Mouse (Mus musculus): Measurements from ENCODE around the gene Stk19. TPM values are rescaled to one million over a fixed set of nuclear protein-coding genes. Genes with fewer than 3 reads are reported as not detected.

The Stk19 gene
- polyA plus RNA-seq, 1 experiment from 2014 or later, result 29.4 TPM

DNA sequence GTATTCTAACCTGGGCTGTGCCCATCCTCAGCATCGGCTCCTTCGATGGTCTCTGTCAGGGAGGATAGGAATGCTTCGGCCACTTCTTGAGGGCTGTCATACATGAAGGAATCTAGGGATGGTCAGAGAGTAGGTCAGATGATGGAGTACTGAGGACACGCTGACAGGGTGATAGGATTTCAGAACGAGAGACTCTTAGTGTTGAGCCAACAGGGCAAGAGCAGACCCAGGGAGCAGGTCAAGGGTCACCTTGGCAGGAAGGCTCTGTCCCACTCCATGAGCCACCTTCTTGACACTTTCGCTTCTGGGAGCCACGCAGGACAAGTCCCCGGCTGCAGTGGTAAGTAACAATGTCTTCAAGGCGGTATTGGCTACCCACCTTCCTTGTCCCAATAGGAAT lies 23.8 kb upstream of the Stk19 start:
- H3K27me3 ChIP-seq, result 0 out of 2 replicates have a peak, but pooled peaks cover 5% of the 10 kb centered on the region
- no peaks in the 10 kb centered on the region for H3K9me3 ChIP-seq
- no peak overlapping the region for H3K4me2 ChIP-seq
- peaks cover 23% of the 10 kb centered on the region for H3K36me3 ChIP-seq
- H3K9ac ChIP-seq, result no peak overlapping the region
- no peak overlapping the region for H3K4me3 ChIP-seq
- no peak for ATAC-seq (ENCODE audit: insufficient number of reproducible peaks, insufficient read depth, low FRiP score, low TSS enrichment, low read depth)
- H3K27ac ChIP-seq, result no peak overlapping the region
- WGBS, result 86% methylated on average over 9 of the region's 9 CpGs
- H3K4me1 ChIP-seq, result no peaks in the 10 kb centered on the region

DNA sequence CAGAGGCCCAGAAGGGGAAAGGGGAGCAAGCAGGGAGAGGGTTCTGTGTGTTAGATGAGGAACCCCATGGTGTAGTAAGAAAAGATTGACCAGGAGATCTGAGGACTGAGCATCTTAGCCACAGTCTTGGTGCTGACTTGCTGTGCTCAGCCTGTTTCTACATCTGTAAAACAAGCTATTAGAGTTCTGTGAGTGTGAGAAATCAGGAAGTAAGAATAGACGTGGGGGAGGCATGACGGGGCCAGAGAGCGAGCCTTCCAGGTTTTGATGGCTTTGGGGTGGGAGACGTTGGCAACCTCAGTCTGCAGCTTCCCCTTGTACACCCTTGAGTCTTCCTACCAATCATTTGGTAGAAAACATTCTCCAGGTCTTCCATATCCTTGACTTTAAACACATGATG lies 21.9 kb upstream of the Stk19 start:
- Histone ChIP-seq H3K4me1 (no peaks in the 10 kb centered on the region), H3K9me3 (no peaks in the 10 kb centered on the region), H3K4me2 (no peak overlapping the region), H3K4me3 (no peak overlapping the region), H3K27ac (no peak overlapping the region), H3K36me3 (peaks cover 42% of the 10 kb centered on the region), H3K27me3 (0 out of 2 replicates have a peak, but pooled peaks cover 5% of the 10 kb centered on the region), H3K9ac (no peak overlapping the region)
- no peak for ATAC-seq (ENCODE audit: insufficient number of reproducible peaks, insufficient read depth, low FRiP score, low TSS enrichment, low read depth)
- 86% methylated on average over 4 of the region's 4 CpGs for WGBS

DNA sequence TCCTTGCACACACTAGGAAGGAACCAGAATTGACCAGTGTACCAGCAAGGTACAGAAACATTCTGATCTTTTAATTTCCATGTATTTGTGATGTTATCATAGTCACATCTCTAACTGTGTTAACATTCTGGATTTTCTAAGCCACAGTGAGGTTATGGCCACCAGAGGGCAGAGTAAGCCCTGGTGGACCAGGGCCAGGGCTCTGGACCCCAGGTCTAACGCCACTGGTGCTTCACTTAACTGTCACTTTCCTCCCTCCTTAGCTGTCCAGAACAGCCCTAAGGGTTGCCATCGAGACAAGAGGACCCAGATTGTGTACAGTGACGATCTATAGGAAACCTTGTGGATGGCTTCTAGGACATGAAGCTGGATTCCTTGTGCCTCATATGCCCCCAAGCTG lies 19.1 kb upstream of the Stk19 start:
- WGBS, result 32% methylated on average over 3 of the region's 3 CpGs
- Histone ChIP-seq H3K36me3 (peaks cover 58% of the 10 kb centered on the region), H3K4me2 (no peak overlapping the region), H3K9ac (no peak overlapping the region), H3K27ac (no peak overlapping the region), H3K9me3 (no peaks in the 10 kb centered on the region), H3K4me3 (no peak overlapping the region), H3K4me1 (peaks cover 15% of the 10 kb centered on the region), H3K27me3 (no peaks in the 10 kb centered on the region)
- ATAC-seq (ENCODE audit: insufficient number of reproducible peaks, insufficient read depth, low FRiP score, low TSS enrichment, low read depth), result no peak

DNA sequence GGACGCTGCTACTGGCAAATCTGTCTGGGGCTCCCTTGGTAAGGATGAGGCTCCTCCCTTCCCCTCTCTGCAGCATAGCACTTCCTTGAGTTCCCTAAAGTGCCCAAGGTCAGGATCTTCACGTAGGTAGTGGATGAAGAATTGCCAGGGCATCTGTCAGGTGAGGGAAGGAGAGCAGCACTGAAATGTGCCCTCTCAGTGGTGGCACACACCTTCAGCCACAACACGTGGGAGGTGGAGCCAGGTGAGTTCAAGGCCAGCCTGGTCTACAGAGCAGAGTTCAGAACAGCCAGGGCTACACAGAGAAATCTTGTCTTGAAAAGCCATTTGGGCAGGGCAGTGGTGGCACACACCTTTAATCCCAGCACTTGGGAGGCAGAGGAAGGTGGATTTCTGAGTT lies 18.0 kb upstream of the Stk19 start:
- 0 out of 2 replicates have a peak overlapping the region, but pooled peaks have one; percentile 0 for H3K9ac ChIP-seq
- no peak overlapping the region for H3K4me3 ChIP-seq
- H3K9me3 ChIP-seq, result no peaks in the 10 kb centered on the region
- H3K27ac ChIP-seq, result no peak overlapping the region
- H3K4me1 ChIP-seq, result peaks cover 18% of the 10 kb centered on the region
- ATAC-seq (ENCODE audit: insufficient number of reproducible peaks, insufficient read depth, low FRiP score, low TSS enrichment, low read depth), result no peak
- WGBS, result 83% methylated on average over 3 of the region's 3 CpGs
- no peak overlapping the region for H3K4me2 ChIP-seq
- H3K36me3 ChIP-seq, result peaks cover 58% of the 10 kb centered on the region
- no peaks in the 10 kb centered on the region for H3K27me3 ChIP-seq

DNA sequence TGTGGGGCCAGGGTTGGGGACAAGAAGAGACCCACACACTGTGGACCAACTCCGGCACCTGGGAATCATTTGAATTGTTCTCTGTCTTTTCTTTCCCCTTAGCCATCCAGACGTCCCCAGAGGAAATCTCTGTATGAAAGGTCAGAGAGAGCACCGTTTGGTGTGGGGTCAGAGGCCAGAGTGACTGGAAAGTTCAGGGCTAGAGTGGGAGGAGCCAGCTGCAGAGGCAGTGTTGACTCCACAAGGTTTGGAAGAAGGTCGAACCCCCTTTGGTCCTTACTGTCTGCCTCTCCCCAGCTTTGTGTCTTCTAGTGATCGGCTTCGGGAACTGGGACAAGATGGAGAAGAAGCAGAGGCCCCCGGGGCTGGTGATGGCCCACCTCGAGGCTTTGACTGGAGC lies 16.8 kb upstream of the Stk19 start:
- Histone ChIP-seq H3K9me3 (no peaks in the 10 kb centered on the region), H3K4me3 (no peak overlapping the region), H3K4me1 (peaks cover 25% of the 10 kb centered on the region), H3K9ac (peak overlapping the region; percentile 49), H3K27ac (no peak overlapping the region), H3K27me3 (no peaks in the 10 kb centered on the region), H3K36me3 (peaks cover 58% of the 10 kb centered on the region), H3K4me2 (no peak overlapping the region)
- WGBS, result 51% methylated on average over 8 of the region's 8 CpGs
- no peak for ATAC-seq (ENCODE audit: insufficient number of reproducible peaks, insufficient read depth, low FRiP score, low TSS enrichment, low read depth)

DNA sequence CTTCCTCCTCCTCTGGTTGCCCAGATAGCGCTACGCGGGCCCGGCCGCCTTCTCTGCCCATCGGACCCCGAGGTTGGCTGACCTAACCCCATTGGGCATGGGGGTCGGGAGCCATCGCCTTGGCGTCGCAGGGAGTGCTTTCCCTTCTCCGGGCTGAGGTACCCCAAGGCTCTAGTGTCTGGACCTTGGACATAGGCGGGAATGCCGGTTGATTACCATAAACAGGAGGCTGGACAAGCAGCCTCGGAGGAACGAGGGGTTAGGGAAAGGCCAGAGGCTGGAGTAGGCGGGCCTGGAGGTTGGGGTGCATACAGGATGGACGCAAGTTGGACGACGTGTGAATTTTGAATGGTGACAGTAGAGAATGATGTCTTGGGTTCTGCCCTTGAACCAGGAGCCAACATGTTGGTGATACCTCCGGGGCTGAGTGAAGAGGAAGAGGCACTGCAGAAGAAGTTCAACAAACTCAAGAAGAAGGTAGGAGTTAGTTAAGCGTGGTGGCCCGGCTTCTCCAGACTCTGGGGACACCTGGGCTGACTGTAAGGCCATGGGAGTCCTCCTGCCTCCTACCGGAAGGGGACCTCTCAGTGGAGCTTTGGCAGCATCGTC lies 13.9 kb upstream of the Stk19 start:
- peaks cover 25% of the 10 kb centered on the region for H3K4me1 ChIP-seq
- no peaks in the 10 kb centered on the region for H3K9me3 ChIP-seq
- WGBS, result 2% methylated on average over 25 of the region's 25 CpGs
- H3K36me3 ChIP-seq, result peaks cover 62% of the 10 kb centered on the region
- no peaks in the 10 kb centered on the region for H3K27me3 ChIP-seq
- H3K4me3 ChIP-seq, result peak overlapping the region; percentile 98
- no peak for ATAC-seq (ENCODE audit: insufficient number of reproducible peaks, insufficient read depth, low FRiP score, low TSS enrichment, low read depth)
- H3K9ac ChIP-seq, result peak overlapping the region; percentile 94
- H3K4me2 ChIP-seq, result peak overlapping the region; percentile 72
- H3K27ac ChIP-seq, result peak overlapping the region; percentile 57; the same call in 1 of the 2 replicates

DNA sequence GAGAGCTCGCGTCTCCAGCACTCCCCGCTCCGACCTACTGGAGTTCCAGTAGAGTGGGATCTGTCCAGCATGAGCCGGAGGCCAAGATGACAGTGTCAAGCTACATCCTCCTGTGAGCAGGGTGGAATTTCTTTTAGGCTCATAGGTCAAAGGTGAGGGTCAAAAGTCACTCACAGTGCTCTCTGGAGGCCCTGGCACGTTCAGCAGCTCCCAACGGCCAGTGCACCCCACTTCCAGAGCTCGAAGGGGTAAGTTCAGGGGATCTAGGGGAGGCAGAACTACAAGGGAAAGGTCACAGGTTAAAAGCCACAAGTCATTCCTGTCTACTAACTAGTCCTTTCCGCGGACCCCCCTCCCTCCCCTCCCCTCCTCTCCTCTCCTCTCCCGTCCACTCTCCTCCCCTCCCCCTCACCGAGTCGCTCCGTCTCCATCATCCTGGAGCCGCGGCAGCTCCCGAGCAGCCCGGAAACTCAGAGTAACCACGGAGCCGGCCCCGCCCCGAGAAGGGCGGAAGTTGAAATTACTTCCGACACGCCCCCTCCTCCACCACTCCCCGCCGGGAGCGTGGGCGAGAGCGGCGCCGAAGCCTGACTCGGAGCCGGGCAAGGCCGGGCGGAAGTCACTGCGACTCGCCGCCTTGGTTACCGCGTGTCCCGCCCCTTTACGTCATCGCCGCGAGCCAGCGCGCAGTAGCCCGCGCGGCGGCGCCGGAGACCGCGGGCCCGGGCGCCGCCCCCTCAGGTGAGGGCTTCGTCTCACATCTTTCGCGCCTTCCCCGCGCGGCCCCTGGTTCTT lies 13.2 kb upstream of the Stk19 start, which contains the start of the genes Skiv2l and Nelfe:
Gene Skiv2l, minus strand, starts transcription at position 489 of the 795 bp plus-strand sequence.
Gene Nelfe, plus strand, starts transcription at position 670 of the 795 bp plus-strand sequence.
- peaks cover 62% of the 10 kb centered on the region for H3K36me3 ChIP-seq
- peak within 1 kb of the TSS; percentile 57; the same call in 1 of the 2 replicates for H3K27ac ChIP-seq
- peak; percentile 95 for ATAC-seq (ENCODE audit: insufficient number of reproducible peaks, insufficient read depth, low FRiP score, low TSS enrichment, low read depth)
- H3K27me3 ChIP-seq, result no peaks in the 10 kb centered on the region
- peak within 1 kb of the TSS; percentile 72 for H3K4me2 ChIP-seq
- H3K9me3 ChIP-seq, result no peaks in the 10 kb centered on the region
- H3K4me1 ChIP-seq, result peaks cover 25% of the 10 kb centered on the region
- H3K9ac ChIP-seq, result peak within 1 kb of the TSS; percentile 94
- WGBS, result under 1% methylated on average over 63 of the region's 65 CpGs
- H3K4me3 ChIP-seq, result peak within 1 kb of the TSS; percentile 98

DNA sequence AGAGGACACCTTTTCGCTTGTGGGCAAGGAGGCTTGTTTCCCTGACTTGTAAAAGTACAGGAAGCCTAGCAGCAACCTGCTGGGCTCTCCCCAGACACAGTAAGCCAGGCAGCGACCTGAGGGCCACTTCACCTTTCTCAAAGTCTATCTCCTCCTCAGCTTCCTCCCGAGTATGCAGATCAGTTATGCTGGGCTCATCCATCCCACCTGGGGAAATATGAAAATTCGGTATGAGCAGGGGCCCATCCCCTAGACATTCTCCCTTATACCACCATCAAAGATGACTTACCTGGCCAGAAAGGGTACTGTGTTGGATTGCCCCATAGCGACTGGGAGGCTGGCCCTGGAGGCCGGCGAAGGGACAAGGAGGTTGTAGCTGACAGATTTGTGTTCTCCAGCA lies 10.9 kb upstream of the Stk19 start:
- Histone ChIP-seq H3K9me3 (no peaks in the 10 kb centered on the region), H3K27ac (no peak overlapping the region), H3K4me2 (no peak overlapping the region), H3K27me3 (no peaks in the 10 kb centered on the region), H3K36me3 (peaks cover 60% of the 10 kb centered on the region), H3K4me1 (peaks cover 25% of the 10 kb centered on the region), H3K9ac (no peak overlapping the region), H3K4me3 (no peak overlapping the region)
- 91% methylated on average over 7 of the region's 7 CpGs for WGBS
- ATAC-seq (ENCODE audit: insufficient number of reproducible peaks, insufficient read depth, low FRiP score, low TSS enrichment, low read depth), result no peak

DNA sequence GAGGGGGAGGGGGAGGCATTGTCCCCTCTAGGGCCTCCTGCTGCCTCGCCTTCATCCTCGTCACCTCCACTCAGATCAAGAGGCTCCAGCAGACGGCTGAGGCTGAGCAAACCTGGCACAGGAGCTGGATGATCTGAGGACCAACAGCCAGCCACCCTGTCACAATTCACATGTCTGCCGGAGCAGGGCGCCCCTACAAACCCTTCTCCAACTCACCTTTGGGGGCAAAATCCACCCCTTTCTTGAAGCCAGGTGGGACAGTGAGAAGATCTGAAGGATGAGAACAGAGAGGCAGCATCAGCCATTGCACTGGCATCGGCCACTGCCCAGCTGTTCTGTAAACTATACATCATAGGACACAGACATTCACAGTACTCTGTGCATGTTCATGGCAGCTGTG lies 10.4 kb upstream of the Stk19 start:
- H3K4me3 ChIP-seq, result no peak overlapping the region
- no peaks in the 10 kb centered on the region for H3K27me3 ChIP-seq
- no peak for ATAC-seq (ENCODE audit: insufficient number of reproducible peaks, insufficient read depth, low FRiP score, low TSS enrichment, low read depth)
- no peak overlapping the region for H3K9ac ChIP-seq
- no peaks in the 10 kb centered on the region for H3K9me3 ChIP-seq
- H3K4me1 ChIP-seq, result peaks cover 24% of the 10 kb centered on the region
- peaks cover 60% of the 10 kb centered on the region for H3K36me3 ChIP-seq
- no peak overlapping the region for H3K27ac ChIP-seq
- WGBS, result 89% methylated on average over 6 of the region's 6 CpGs
- H3K4me2 ChIP-seq, result no peak overlapping the region

DNA sequence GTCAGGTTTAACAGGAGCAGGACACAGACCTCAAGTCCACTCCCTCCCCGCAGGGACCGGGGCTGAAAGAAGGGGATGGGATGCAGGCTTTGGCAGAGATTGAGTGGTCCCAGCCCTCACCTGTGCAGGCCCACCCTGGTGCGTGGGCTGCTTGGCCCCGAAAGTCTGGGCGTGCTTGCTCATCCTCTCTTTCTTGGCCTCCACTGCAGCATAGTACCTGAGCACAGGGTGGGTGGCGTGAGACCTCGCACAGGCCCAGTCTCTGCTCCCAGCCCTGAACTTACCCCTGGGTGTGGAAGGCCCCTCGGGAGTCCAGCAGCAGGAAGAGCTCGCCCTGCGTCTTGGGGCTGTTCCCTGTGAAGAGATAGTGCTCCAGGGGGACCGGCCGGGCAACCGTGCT lies 8.1 kb upstream of the Stk19 start:
- Histone ChIP-seq H3K9me3 (no peaks in the 10 kb centered on the region), H3K27me3 (no peaks in the 10 kb centered on the region), H3K4me3 (no peak overlapping the region), H3K4me1 (peaks cover 7% of the 10 kb centered on the region), H3K36me3 (peaks cover 82% of the 10 kb centered on the region), H3K27ac (no peak overlapping the region), H3K4me2 (no peak overlapping the region), H3K9ac (no peak overlapping the region)
- ATAC-seq (ENCODE audit: insufficient number of reproducible peaks, insufficient read depth, low FRiP score, low TSS enrichment, low read depth), result no peak
- 93% methylated on average over 13 of the region's 13 CpGs for WGBS

DNA sequence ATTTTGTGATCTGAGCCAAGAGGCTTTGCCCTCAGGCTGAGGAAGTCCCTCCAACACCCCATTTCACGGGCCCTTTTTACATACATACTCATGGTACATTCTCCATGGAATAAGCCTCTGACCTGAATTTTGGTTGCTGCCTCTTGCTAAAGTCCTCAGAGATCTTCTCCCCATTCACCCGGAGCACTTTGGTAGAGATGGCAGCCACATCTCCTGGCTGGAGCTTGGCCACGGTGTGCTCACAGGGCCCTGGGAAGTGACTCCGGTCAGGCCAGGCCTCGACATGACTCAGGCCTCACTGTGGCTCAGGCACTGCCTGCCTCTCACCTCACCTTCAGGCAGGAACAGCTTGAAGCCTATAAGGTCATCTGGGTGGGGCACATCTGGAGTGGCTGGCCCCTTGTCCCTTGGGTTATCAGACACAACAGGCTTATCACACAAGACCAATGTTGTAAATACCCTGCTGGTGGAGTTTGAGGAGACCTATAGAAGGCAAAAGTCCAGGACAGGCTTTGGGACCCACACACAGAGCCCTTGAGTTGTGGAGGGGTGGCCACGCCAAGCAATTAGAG lies 4.1 kb upstream of the Stk19 start:
- no peak overlapping the region for H3K4me3 ChIP-seq
- WGBS, result 79% methylated on average over 6 of the region's 6 CpGs

More for the DNA sequence above, 4.1 kb upstream of the Stk19 start:
- Histone ChIP-seq H3K27me3 (no peaks in the 10 kb centered on the region), H3K36me3 (peaks cover 71% of the 10 kb centered on the region), H3K4me2 (no peak overlapping the region), H3K9me3 (no peaks in the 10 kb centered on the region), H3K4me1 (peaks cover 18% of the 10 kb centered on the region), H3K27ac (no peak overlapping the region), H3K9ac (no peak overlapping the region)
- no peak for ATAC-seq (ENCODE audit: insufficient number of reproducible peaks, insufficient read depth, low FRiP score, low TSS enrichment, low read depth)
